Mouse (Mus musculus): ENCODE results near the gene Rcl1. TPM values are rescaled to one million over a fixed set of nuclear protein-coding genes. Genes with fewer than 3 reads are reported as not detected.
A peak's percentile ranks its signal among the peaks of the same experiment; 100 is the strongest.

Rcl1 gene
- total RNA-seq (2014; fragmentation: Nextera tagmentation) (51.2 and 73.7 TPM in 2 replicates), total RNA-seq (2017) (99.9 and 100 TPM in 2 replicates)

DNA sequence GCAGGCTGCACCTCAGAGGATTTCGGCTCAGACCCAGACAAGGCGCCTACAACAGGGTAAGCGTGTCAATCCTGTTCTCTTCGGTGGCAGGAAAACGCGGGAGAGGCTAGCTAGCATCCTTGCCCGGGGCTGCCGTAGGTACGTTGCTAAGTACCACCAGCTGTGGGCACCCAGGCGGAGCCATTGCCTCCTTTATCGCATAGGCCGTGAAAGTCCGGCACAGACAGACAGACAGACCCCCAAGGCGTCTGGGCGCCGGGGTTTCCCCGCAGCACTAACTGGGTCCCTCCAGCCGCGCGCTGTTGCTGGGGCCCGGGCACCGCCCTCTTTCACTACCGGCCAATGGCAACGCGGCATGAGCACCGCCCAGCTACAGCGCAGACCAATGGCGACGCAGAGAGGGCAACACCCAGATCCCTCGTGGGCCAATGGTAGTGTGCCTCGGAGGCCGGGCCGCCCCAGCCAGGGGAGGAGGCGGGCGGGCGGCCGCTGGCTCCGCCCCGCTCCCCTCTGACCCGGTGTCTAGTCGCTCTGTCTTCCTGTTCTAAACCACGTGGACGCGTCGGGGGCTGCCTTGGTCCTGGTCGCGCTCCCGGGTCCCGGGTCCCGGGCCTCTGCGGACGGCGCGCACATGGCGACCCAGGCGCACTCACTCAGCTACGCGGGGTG lies at the start of gene Rcl1:
Gene Rcl1, plus strand, starts transcription at position 502 of the 669 bp plus-strand sequence.
- ATAC-seq (replicated peaks; ENCODE audit: low FRiP score, low TSS enrichment, poor library complexity, severe bottlenecking), result peak; percentile 100

GRCm38 (mm10) chr19:29052786-29053185 lies 48.4 kb upstream of the Rcl1 start:
- ATAC-seq (replicated peaks; ENCODE audit: low FRiP score, low TSS enrichment, poor library complexity, severe bottlenecking), result no peak

DNA sequence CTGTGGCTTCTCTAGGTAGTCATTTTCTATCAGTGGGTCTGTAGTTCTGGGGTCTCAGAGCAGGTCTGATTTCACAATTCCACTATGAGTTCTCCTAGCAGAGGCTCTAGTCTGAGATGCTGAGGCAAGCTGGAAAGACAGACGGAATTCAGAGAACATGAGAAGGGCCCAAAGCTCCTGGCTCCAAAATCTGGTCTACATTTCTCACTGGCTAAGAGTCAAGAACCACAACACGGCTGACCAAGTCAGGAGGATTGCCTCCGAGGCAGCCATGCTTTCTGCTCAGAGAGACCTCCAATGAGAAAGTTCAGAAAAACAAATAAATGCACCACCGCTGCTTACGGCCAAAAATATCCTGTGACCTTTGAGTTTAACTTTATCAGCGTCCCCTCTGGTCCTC lies 46.6 kb upstream of the Rcl1 start:
- ATAC-seq (replicated peaks; ENCODE audit: low FRiP score, low TSS enrichment, poor library complexity, severe bottlenecking), result no peak

DNA sequence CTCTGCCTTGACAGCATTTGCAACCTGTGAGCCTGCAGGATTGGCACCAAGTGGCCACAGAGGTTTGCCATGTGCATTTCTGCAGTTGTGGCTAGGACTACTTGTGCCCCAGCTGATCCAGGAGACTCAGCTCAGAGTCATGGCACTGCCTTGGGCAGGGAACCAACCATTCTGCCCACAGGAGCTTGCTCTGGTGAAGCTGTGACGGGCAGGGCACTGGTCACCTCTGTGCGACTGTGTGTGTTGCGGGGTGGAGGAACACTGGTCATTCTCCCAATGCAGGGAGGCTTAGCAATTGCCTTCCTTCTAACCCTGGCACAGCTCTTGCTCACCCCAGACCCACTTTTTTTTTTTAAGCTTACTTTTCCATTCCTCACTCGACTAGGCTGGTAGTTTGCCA lies 45.7 kb upstream of the Rcl1 start:
- ATAC-seq (replicated peaks; ENCODE audit: low FRiP score, low TSS enrichment, poor library complexity, severe bottlenecking), result no peak

- no peak for ATAC-seq (replicated peaks; ENCODE audit: low FRiP score, low TSS enrichment, poor library complexity, severe bottlenecking)
Observed at GRCm38 (mm10) chr19:29058741-29059140, 42.4 kb upstream of the Rcl1 start.

GRCm38 (mm10) chr19:29059688-29060087 lies 41.5 kb upstream of the Rcl1 start:
- ATAC-seq (replicated peaks; ENCODE audit: low FRiP score, low TSS enrichment, poor library complexity, severe bottlenecking), result no peak

DNA sequence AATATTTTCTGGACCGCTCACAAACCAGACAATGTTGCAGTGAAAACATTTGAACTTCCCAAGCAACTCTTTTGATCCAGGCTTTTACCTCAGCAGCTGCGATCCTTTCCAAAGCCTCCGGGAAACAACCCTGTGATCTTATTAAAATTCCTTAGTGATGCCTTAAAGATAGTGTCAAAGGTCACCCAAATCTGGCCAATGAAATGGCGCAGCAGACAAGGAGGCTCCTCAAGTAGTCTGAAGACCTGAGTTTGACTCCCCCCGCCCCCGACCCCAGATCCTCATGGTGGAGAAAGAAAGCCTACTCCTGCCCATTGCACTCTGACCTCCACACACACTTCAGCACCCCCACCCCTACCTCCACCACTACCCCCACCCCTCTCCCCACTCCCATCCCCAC lies 40.9 kb upstream of the Rcl1 start:
- no peak for ATAC-seq (replicated peaks; ENCODE audit: low FRiP score, low TSS enrichment, poor library complexity, severe bottlenecking)

DNA sequence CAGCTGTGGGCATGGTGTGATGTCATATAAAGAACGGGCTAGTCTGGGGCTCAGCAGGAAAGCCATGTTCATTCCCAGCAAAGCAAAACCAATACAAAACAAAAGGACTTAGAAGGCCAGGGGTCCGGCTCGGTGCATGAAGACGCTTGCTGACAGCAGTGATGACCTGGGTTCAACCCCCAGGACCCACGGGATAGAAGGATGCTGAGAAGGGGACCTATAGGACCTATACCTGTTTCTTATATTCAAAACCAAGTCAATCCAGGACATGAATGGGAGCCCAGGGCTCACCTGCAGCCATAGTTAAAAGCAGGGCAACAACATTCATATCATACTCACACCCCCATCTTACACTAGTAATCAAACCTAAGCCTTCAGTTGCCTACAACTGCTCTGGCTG lies 38.2 kb upstream of the Rcl1 start:
- ATAC-seq (replicated peaks; ENCODE audit: low FRiP score, low TSS enrichment, poor library complexity, severe bottlenecking), result no peak

DNA sequence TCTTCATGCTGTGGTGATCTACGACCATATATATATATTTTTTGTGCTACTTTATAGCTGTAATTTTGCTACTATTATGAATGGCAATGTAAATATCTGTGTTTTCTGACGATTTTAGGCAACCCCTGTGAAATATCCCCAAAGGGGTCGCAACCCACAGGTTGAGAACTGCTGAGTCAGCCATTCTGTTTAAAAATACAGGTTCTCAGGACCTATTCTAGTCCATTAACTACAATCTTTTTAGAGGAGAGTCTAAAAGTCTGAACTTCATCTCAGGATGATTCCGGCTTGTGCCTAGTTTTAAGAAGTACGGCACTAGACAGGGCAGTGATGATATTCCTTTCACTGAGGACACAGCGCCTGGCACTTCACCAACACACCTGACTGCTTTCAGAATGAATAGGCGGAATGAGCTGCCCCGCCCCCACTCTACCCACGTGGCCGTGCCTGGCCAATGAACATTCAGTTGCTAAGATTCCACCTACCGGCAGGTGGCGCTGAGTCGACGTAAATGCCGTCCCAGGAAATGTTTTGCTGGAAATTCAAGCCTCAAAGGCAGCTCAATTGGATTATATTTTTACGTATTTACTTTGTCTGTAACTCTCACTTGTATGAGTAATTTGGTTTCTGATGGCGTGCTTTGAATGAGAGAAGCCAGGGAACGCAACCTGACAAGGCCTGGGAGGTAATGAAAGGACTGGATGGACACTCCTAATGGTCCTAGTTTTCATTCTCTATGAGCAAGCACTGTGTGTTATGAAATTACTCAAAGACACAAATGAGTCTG lies 37.4 kb upstream of the Rcl1 start:
- ATAC-seq (replicated peaks; ENCODE audit: low FRiP score, low TSS enrichment, poor library complexity, severe bottlenecking), result peak; percentile 59

DNA sequence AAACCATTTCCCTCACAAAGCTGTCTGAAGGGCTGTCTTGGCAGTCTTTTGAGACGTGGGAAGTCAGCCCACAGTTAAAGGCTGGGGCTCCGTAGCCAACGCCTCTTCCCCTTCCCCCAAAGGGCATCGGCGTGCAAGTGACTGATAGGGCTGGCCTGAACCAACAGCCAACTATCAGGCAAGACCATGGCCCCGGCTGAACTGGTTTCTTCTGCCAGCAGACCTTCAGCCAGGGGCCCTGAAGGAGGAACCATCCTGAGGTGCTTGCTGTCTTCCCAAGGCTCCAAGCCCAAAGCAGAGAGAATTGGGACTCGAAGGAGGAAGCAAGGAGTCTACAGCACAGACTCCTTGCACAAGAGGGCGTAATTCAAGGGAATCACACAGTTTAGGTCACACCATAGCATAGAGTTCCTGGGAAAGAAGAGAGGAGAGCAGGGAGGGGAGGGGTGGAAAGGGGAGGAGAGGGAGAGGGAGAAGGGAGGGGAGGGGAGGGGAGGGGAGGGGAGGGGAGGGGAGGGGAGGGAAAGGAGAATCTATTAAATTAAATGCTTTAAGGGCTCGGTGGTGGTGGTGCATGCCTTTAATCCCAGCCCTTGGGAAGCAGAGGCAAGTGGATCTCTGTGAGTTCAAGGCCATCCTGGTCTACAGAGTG lies 36.6 kb upstream of the Rcl1 start:
- peak; percentile 82 for ATAC-seq (replicated peaks; ENCODE audit: low FRiP score, low TSS enrichment, poor library complexity, severe bottlenecking)

GRCm38 (mm10) chr19:29066981-29067471 lies 34.1 kb upstream of the Rcl1 start:
- ATAC-seq (replicated peaks; ENCODE audit: low FRiP score, low TSS enrichment, poor library complexity, severe bottlenecking), result peak; percentile 86

- ATAC-seq (replicated peaks; ENCODE audit: low FRiP score, low TSS enrichment, poor library complexity, severe bottlenecking), result 0 out of 2 replicates have a peak, but pooled peaks have one; percentile 12
Observed at GRCm38 (mm10) chr19:29069195-29069594, 32.0 kb upstream of the Rcl1 start.

- peak; percentile 41; the same call in 1 of the 2 replicates for ATAC-seq (replicated peaks; ENCODE audit: low FRiP score, low TSS enrichment, poor library complexity, severe bottlenecking)
Observed at GRCm38 (mm10) chr19:29074802-29075201, 26.4 kb upstream of the Rcl1 start.

GRCm38 (mm10) chr19:29088628-29089027 lies 12.5 kb upstream of the Rcl1 start:
- 0 out of 2 replicates have a peak, but pooled peaks have one; percentile 55 for ATAC-seq (replicated peaks; ENCODE audit: low FRiP score, low TSS enrichment, poor library complexity, severe bottlenecking)

DNA sequence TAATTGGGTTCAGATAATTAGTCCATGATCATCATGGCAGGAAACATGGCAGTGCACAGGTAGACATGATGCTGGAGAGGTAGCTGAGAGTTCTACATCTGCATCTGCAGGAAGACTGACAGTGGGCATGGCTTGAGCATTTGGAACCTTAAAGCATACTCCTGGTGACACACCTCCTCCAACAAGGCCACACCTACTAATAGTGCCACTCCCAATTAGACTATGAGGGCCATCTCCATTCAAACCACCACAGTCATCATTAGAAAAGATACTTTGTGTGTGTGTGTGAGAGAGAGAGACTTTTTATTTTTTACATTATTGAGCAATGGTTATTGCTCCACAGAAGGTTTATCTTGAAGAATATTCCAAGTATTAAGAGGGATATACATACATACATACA lies 9.0 kb upstream of the Rcl1 start:
- ATAC-seq (replicated peaks; ENCODE audit: low FRiP score, low TSS enrichment, poor library complexity, severe bottlenecking), result no peak

GRCm38 (mm10) chr19:29099106-29099505 lies 2.1 kb upstream of the Rcl1 start:
- ATAC-seq (replicated peaks; ENCODE audit: low FRiP score, low TSS enrichment, poor library complexity, severe bottlenecking), result no peak

DNA sequence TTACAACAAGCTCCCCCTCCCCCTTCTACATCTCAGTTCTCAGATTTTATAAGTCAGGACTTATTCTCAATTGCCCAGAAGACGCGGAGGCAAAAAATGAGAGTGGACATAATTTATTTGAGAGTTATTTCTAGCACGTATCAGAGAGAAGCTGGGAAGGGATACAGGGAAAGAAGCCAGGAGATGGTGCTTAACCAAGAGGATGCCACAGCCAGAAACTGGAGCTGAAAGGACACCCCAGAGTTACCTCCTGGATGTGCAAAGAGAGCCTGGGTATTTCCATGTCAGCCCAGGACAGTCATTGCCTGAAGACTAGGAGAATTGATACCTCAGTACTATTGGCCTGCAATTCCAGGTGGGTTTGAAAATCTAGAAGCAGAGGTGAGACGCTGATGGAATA lies 1.6 kb upstream of the Rcl1 start:
- no peak for ATAC-seq (replicated peaks; ENCODE audit: low FRiP score, low TSS enrichment, poor library complexity, severe bottlenecking)

GRCm38 (mm10) chr19:29100261-29100660 lies 914 bp upstream of the Rcl1 start:
- ATAC-seq (replicated peaks; ENCODE audit: low FRiP score, low TSS enrichment, poor library complexity, severe bottlenecking), result no peak

GRCm38 (mm10) chr19:29101591-29101990 lies 416 bp downstream of the Rcl1 start:
- peak; percentile 13; the same call in 1 of the 2 replicates for ATAC-seq (replicated peaks; ENCODE audit: low FRiP score, low TSS enrichment, poor library complexity, severe bottlenecking)

DNA sequence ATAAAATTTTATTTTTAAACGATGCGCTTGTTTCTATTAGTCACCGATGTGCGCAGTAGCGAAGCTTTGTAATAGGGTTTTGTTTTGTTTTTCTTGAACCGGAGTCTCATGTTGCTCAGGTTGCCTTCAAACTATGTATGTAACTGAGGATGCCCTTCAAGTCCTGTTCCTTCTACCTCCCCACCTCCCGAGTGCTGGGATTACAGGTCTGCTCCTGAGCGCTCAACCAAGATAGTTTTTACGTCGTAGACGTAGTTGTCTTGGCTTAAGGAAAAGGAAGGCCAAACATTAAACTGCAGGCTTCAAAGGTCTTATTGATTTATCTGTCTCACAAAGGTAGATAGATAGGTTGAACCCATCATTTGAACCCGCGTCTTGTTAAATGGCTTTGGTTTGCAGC lies 923 bp downstream of the Rcl1 start:
- no peak for ATAC-seq (replicated peaks; ENCODE audit: low FRiP score, low TSS enrichment, poor library complexity, severe bottlenecking)
